Mouse (Mus musculus) erythroblast, embryonic 14.5 days (primary cell): ENCODE results near the gene Cmtr1.

Source experiments
- GATA1 ChIP-seq: IDR thresholded peaks from 2 replicates; pipeline ENCODE4 v1.6.1; 2012; ENCODE audit warnings: low read length, inconsistent platforms, mixed read lengths
- TAL1 ChIP-seq: IDR thresholded peaks from 3 replicates; pipeline ENCODE4 v1.6.1; 2012; ENCODE audit warnings: low read length, inconsistent platforms, mixed read lengths

GRCm38 (mm10) chr17:29711745-29712431, 51.5 kb downstream of the Cmtr1 start:
- no peak for TF ChIP-seq GATA1
- TF ChIP-seq TAL1, result no peak
